Mouse (Mus musculus): ENCODE data around the gene Olfr846.

The Olfr846 gene

GRCm38 (mm10) chr9:19363905-19364304 lies at the start of gene Olfr846:
Gene Olfr846, minus strand, starts transcription at chr9:19364005.
- no peak for DNase-seq (ENCODE audit: low read depth, low spot score)

DNA sequence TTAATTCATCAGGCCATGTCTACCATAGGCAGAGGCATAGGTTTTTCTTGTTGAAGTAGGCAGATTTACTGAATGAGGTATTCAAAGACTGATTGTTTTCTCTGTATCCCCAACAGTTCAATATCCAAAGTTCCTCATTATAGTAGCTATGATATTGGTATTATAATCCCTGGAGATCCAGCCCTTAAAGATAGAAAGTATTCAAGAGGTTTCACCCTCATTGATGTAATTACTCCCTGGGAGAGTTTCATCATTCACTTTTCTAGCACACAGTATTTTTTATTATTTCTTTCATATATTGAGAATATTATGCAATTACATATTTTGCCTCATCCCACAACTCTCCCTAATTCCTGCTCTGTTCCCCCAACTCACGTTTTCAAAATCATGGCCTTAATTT lies 14.8 kb upstream of the Olfr846 start, which contains the start of gene Olfr847:
Olfr847 (minus strand) TSS at position 101 of the 400 bp plus-strand sequence.
- no peak for DNase-seq (ENCODE audit: low read depth, low spot score)

- DNase-seq (ENCODE audit: low read depth, low spot score) = no peak
Observed at GRCm38 (mm10) chr9:19336157-19336556, 27.6 kb downstream of the Olfr846 start, which contains the start of gene Olfr845. Gene Olfr845, plus strand, starts transcription at chr9:19336457.

GRCm38 (mm10) chr9:19316047-19316446 lies 47.8 kb downstream of the Olfr846 start, which contains the start of gene Olfr844:
Gene Olfr844, plus strand, starts transcription at chr9:19316347.
- no peak for DNase-seq (ENCODE audit: low read depth, low spot score)
